Mouse (Mus musculus) forebrain, embryonic 14.5 days (tissue): ENCODE data around the gene Pigl. TPM values are rescaled to one million over a fixed set of nuclear protein-coding genes. Genes with fewer than 3 reads are reported as not detected.
"Not testable (repeated sequence)": the region's sequence is repeated elsewhere in the genome, so short reads cannot be mapped to it uniquely, and the experiment has no call there.

Source experiments
- ATAC-seq: fragments of 200-750 bp; cut with Nextera tagmentation; 2 replicates; pipeline ENCODE4 v1.8.0; 2017; ENCODE audit warnings: mild to moderate bottlenecking, moderate library complexity
- DNase-seq: peaks from one replicate; pipeline ENCODE4 v3.0.0-alpha.2; 2015; ENCODE audit warnings: low spot score
- H3K27ac ChIP-seq: fragments of 300-500 bp; sonication (generic); 2 replicates; pipeline ENCODE4 v1.5.1; 2014; ENCODE audit warnings: low read depth, mild to moderate bottlenecking, control low read depth, low read length, moderate library complexity
- H3K27me3 ChIP-seq: fragments of 300-500 bp; sonication (generic); replicated peaks from 2 replicates; pipeline ENCODE4 v1.6.1; 2014; ENCODE audit warnings: low read length, control low read depth, mixed read lengths; ENCODE audit not compliant: control insufficient read depth, insufficient read depth
- H3K36me3 ChIP-seq: fragments of 300-500 bp; sonication (generic); 2 replicates; pipeline ENCODE4 v1.6.1; 2014; ENCODE audit warnings: low read length, control low read depth; ENCODE audit not compliant: control insufficient read depth, insufficient read depth
- H3K4me1 ChIP-seq: fragments of 300-500 bp; sonication (generic); 2 replicates; pipeline ENCODE4 v1.6.1; 2014; ENCODE audit warnings: antibody characterized with exemption, low read length, control low read depth; ENCODE audit not compliant: control insufficient read depth, insufficient read depth
- H3K4me2 ChIP-seq: fragments of 300-500 bp; sonication (generic); 2 replicates; pipeline ENCODE4 v1.6.1; 2014; ENCODE audit warnings: mild to moderate bottlenecking, control low read depth, low read length
- H3K4me3 ChIP-seq: fragments of 300-500 bp; sonication (generic); 2 replicates; pipeline ENCODE4 v1.5.1; 2014; ENCODE audit warnings: low read depth, low read length, control low read depth
- H3K9ac ChIP-seq: fragments of 300-500 bp; sonication (generic); 2 replicates; pipeline ENCODE4 v1.6.1; 2014; ENCODE audit warnings: mild to moderate bottlenecking, low read length, control low read depth, moderate library complexity
- H3K9me3 ChIP-seq: fragments of 300-500 bp; sonication (generic); replicated peaks from 2 replicates; pipeline ENCODE4 v1.6.1; 2016; ENCODE audit warnings: low read length, control low read depth, mixed read lengths; ENCODE audit not compliant: control insufficient read depth
- WGBS: fragments of 180-500 bp; shearing (Covaris S2); extraction: QIAGEN DNeasy Blood & Tissue Kit; methylation state at CpG from one replicate; pipeline ENCODE4 v1.1.7; 2014; 5-methylcytosine and 5-hydroxymethylcytosine counted together
- polyA plus RNA-seq: library from polyadenylated mRNA; unstranded; fragments of >200 nt; fragmentation: Nextera tagmentation; extraction: Ambion mirVana; gene quantifications from 2 replicates; pipeline ENCODE4 v1.2.1, GENCODE M21; 2014

Gene Pigl
- polyA plus RNA-seq, 1 experiment from 2014 or later: 5.7 TPM

DNA sequence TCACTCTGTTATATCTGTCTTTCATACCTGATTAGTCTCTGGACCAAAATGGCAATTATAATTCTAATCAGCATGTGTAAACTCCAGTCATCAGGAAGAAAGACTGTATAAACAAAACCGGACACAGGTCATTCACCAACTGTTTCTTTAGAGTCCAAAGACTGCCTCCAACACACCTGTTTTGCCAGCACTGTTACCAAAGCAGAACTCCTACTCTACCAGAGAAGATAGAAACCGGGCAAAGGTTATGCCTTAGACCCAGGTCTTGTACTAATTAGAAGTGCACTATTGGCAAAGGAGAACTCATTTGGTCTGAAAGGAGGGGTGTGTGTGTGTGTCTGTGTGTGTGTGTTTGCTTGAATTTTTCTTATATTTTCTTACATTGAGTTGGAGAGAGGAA lies 42.3 kb downstream of the Pigl start:
- Histone ChIP-seq H3K27ac (no peak overlapping the region), H3K4me2 (no peak overlapping the region)

DNA sequence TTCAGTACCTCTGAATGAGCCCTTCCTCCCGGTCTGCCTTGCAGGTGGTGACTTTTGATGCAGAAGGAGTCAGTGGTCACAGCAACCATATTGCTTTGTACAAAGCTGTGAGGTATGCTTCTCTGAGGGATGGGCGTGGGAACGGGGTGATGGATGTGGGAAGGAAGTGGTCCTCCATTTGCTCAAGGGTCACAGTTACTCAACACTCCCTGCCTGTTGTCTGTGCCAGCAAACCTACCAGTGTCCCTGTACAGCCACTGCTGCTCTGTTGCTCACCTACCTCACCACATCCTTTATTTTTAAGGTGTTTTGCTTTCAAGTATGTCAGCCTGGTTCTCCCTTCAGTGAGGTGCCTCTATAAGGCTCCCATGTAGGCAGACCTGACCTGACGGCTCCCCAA lies 49.4 kb downstream of the Pigl start:
- Histone ChIP-seq H3K9ac (no peak overlapping the region), H3K4me2 (no peak overlapping the region), H3K4me3 (no peak overlapping the region), H3K36me3 (no peaks in the 10 kb centered on the region), H3K27me3 (no peaks in the 10 kb centered on the region), H3K27ac (no peak overlapping the region), H3K4me1 (no peaks in the 10 kb centered on the region), H3K9me3 (no peaks in the 10 kb centered on the region)
- DNase-seq (no peak), ATAC-seq (no peak)
- 89% methylated on average over 4 of the region's 4 CpGs for WGBS

More for the DNA sequence above, 42.3 kb downstream of the Pigl start:
- H3K27me3 ChIP-seq: no peaks in the 10 kb centered on the region
- 86% methylated on average over 2 of the region's 2 CpGs for WGBS
- H3K4me1 ChIP-seq: no peaks in the 10 kb centered on the region
- H3K4me3 ChIP-seq: no peak overlapping the region
- H3K9me3 ChIP-seq: no peaks in the 10 kb centered on the region
- DNase-seq (no peak), ATAC-seq (no peak)
- no peaks in the 10 kb centered on the region for H3K36me3 ChIP-seq
- H3K9ac ChIP-seq: no peak overlapping the region

DNA sequence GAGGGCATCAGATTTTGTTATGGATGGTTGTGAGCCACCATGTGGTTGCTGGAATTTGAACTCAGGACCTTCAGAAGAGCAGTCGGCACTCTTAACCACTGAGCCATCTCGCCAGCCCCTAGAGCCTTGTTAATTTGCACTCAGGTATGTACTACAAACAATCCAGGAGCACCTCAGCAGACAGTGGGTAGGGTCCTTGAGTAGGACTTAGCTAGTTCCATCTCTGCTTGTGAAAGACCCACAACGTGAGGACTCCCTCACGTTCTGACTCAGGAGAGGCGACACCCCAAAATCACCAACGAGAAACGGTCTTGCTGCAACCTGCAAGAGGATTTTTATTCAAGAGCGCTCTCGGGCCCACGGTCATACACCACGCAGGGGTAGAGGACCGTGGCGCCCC lies 50.1 kb downstream of the Pigl start:
- ATAC-seq, H3K9me3 ChIP-seq, H3K4me2 ChIP-seq, H3K36me3 ChIP-seq, DNase-seq, H3K4me3 ChIP-seq, H3K4me1 ChIP-seq, H3K9ac ChIP-seq, H3K27ac ChIP-seq, H3K27me3 ChIP-seq: not testable (repeated sequence)
- 97% methylated on average over 13 of the region's 13 CpGs for WGBS

DNA sequence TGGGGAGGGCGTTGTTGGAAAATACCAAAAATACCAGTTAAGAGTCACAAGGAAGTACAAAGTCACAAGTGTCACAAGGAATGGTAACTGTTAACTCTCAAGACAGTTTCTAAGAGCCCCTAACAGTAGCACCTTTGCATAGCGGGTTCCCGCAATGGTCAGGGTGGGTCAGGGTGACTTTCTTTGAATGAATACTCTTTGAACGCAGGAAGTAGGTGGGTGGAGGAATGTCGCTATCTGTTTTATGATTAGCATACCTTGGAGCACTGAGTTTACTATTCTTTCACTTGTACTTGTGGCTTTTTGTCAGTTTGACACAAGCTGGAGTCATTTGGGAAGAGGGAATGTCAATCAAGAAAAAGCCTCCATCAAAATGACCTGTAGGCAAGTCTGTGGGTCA lies 50.6 kb downstream of the Pigl start:
- H3K4me2 ChIP-seq, DNase-seq, H3K27me3 ChIP-seq, H3K9ac ChIP-seq, H3K4me3 ChIP-seq, H3K9me3 ChIP-seq, H3K27ac ChIP-seq, H3K4me1 ChIP-seq, ATAC-seq, H3K36me3 ChIP-seq: not testable (repeated sequence)
- 98% methylated on average over 5 of the region's 5 CpGs for WGBS

DNA sequence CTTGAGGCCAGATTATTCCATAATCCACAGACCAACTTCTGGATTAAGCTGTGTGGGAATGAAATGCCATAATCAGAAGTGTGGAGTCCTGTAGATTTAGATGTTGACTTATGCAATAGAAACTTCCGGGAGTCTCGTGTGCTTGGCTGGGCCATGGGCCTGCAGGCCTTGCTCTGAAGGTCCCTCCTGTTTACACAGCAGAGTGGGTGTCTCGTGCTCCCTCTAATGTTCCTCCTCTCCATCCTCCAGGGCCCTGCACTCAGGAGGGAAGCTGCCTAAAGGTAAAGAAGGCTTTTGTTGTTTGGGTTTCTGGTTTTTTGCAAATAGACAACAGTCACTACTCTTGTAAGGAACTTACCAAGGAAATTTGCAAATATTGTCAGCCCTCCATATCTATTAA lies 51.3 kb downstream of the Pigl start:
- Histone ChIP-seq H3K27ac (no peak overlapping the region), H3K4me2 (no peak overlapping the region), H3K27me3 (no peaks in the 10 kb centered on the region), H3K4me3 (no peak overlapping the region), H3K4me1 (no peaks in the 10 kb centered on the region), H3K36me3 (no peaks in the 10 kb centered on the region), H3K9me3 (no peaks in the 10 kb centered on the region), H3K9ac (no peak overlapping the region)
- ATAC-seq (no peak), DNase-seq (no peak)
- WGBS: 89% methylated on average over 3 of the region's 3 CpGs

DNA sequence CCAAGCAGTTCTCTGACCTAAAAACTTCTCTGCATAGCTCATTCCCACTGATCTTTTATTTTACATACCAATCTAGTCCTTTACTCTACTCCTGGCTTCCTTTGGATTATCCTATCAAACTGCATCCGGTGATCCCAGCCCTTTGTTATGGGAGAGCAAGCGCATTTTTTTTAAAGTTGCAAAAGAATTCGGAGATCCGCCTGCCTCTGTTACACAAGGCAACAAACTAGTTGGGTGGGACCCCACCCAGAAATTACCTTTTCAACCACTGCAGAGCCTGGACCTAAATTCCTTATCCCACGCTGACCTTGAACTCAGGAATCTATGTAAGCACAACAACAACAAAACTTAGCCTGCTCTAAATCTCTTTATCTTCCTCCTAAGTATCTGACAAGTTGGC lies 52.7 kb downstream of the Pigl start:
- 89% methylated on average over 5 of the region's 5 CpGs for WGBS
- Histone ChIP-seq H3K27ac (no peak overlapping the region), H3K4me2 (no peak overlapping the region), H3K27me3 (no peaks in the 10 kb centered on the region), H3K9ac (no peak overlapping the region), H3K9me3 (no peaks in the 10 kb centered on the region), H3K4me3 (no peak overlapping the region), H3K36me3 (no peaks in the 10 kb centered on the region), H3K4me1 (no peaks in the 10 kb centered on the region)
- ATAC-seq (no peak), DNase-seq (no peak)

DNA sequence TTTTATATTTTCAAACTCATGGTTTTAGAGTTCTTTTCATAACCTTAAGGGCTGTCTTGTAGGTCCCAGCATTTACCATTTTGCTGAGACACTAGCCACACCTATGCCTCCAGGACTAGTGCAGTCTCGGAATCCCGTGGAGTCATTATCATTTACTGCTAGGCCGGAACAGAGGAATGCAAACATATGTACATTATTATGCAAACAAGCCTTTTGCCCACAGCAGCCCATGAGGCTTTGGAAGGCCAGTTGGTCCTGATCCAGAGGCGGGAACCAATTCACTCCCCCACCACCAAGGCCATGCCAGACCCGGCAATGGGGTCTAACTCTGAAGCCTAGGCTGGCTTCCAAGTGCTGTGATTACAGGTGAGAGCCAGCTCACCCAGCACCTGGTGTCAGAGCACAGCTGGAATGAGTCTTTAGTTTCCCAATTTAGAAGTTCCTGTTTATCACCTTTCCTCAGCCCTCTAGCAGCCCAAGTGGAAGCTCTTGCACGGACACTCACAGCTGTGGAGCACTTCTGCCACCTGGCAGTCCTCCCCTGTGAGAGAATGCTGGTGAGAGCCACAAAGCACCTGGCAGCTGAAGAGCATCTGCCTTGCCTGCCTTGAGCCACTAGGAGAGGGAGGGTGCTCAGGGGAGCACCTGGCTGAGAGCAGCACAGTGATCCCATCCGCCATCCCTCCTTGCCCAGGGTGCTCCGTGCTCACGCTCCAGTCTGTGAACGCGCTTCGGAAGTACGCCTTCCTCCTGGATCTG lies 53.4 kb downstream of the Pigl start:
- H3K4me2 ChIP-seq: no peak overlapping the region
- no peak overlapping the region for H3K4me3 ChIP-seq
- DNase-seq (no peak), ATAC-seq (no peak)
- H3K9ac ChIP-seq: no peak overlapping the region
- no peaks in the 10 kb centered on the region for H3K36me3 ChIP-seq
- no peaks in the 10 kb centered on the region for H3K9me3 ChIP-seq
- no peak overlapping the region for H3K27ac ChIP-seq
- WGBS: 66% methylated on average over 13 of the region's 13 CpGs
- no peaks in the 10 kb centered on the region for H3K4me1 ChIP-seq
- H3K27me3 ChIP-seq: no peaks in the 10 kb centered on the region

DNA sequence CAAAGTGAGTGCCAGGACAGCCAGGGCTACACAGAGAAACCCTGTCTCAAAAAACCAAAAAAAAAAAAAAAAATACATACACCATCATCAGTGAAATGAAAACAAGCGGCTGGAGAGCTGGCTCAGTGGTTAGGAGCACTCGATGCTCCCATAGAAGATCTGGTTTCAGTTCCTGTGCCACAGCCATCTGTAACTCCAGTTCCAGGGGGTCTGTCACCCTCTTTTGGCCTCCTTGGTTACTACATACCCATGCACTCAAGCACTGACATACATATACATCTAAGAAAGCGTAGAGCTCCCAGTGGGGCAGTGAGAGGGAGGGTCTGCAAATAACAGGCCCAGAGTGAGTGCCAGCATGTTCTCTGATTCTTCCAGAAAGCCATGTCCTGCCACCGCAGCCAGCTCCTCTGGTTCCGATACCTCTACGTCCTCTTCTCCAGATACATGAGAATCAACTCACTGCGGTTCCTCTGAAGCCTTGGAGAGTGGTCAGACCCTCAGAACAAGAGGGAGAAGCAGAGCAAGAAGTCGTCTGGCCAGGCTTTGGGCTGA lies 54.3 kb downstream of the Pigl start:
- Histone ChIP-seq H3K36me3 (no peaks in the 10 kb centered on the region), H3K4me2 (no peak overlapping the region), H3K27ac (no peak overlapping the region), H3K4me1 (no peaks in the 10 kb centered on the region), H3K4me3 (no peak overlapping the region), H3K9me3 (no peaks in the 10 kb centered on the region), H3K9ac (no peak overlapping the region), H3K27me3 (no peaks in the 10 kb centered on the region)
- DNase-seq (no peak), ATAC-seq (no peak)
- 92% methylated on average over 8 of the region's 8 CpGs for WGBS

DNA sequence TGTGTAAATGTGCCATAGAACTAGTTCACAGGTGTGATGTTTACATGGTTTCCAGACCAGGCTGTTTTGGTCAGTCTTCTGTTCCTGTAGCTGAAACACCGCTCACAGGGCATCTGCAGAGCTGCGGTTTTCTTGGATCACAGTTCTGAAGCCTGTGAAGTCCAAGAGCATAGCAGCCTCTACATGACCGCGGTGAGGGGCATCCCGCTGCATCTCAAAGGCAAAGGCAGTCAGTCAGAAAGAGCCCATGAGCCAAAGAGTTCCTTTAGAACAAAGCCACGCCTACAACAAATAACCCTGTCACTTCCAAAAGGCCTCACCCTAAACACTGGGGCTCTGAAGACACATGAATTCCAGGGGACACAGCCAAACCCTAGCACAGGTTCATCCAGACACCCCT lies 55.1 kb downstream of the Pigl start:
- no peaks in the 10 kb centered on the region for H3K4me1 ChIP-seq

More for the DNA sequence above, 55.1 kb downstream of the Pigl start:
- 74% methylated on average over 6 of the region's 6 CpGs for WGBS
- Histone ChIP-seq H3K9me3 (no peaks in the 10 kb centered on the region), H3K9ac (no peak overlapping the region), H3K36me3 (no peaks in the 10 kb centered on the region), H3K27me3 (no peaks in the 10 kb centered on the region), H3K4me3 (no peak overlapping the region), H3K27ac (no peak overlapping the region), H3K4me2 (no peak overlapping the region)
- ATAC-seq: no peak
- DNase-seq: no peak
